Mouse (Mus musculus): ENCODE measurements around the gene Gck.
A peak's percentile ranks its signal among the peaks of the same experiment; 100 is the strongest.
"Not testable (repeated sequence)": the region's sequence is repeated elsewhere in the genome, so short reads cannot be mapped to it uniquely, and the experiment has no call there.

The Gck gene

DNA sequence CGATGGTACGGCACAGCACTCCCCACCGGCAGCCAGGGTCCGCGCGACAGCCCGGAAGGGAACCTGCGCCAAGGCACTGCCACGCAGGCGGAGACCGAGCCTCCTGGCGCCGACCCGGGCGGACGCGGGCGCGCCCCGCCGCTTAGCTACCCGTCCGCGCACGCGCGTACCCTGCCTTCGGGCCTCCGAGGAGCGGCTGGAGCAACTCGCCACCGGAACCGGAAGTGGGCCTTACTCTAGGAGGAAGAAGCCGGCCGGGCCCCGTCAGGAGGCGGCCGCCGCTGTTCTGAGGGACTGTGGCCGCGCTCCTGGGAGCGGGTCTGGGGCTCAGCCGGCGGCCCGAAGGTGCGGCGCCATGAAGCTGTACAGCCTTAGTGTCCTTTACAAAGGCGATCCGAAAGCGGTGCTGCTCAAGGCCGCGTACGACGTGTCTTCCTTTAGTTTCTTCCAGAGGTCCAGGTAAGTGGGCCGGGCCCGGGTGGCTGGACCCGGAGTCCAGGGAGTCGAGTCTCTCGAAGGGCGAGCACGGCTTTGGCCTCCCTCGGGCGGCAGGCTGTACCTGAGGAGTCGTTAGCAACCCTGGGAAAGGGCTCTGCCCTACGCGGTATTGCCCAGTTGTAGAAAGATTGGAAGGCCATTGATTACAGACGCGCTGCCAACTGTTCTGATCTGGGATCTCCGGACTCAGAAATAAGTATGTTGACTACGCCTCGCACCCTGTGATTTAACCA lies 5.8 kb upstream of the Gck start, which contains the start of gene Ykt6:
TSS of gene Ykt6 (plus strand) at position 148 of the 731 bp plus-strand sequence.
- peak; percentile 18 for DNase-seq (ENCODE audit: extremely low read depth, low read depth, low spot score)

DNA sequence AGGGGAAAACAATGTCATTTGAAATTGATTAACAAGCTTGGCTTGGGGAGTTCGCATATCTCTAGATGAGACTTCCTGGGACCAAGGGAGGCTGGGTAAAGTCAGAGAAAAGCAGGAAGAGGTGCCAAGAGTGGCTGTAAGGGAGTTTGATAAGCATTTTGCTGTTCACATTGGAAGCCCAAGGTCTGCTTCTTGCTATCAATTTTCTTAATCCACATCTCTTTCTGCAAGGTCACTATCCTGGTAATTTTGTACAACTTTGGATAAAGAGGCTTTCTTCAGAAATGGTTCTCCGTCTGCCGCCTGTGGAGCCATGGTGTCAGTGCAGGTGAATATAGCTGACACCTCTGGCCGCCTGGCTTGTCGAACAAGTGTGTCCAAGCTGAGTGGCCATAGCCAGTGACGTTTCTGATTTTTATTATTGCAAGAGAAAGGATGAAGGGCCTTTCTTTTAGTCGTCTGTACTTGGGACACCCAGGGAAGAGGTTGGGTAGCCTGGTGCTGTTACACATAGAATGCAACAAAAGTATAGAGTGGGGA lies 5.2 kb upstream of the Gck start:
- no peak for DNase-seq (ENCODE audit: extremely low read depth, low read depth, low spot score)

DNA sequence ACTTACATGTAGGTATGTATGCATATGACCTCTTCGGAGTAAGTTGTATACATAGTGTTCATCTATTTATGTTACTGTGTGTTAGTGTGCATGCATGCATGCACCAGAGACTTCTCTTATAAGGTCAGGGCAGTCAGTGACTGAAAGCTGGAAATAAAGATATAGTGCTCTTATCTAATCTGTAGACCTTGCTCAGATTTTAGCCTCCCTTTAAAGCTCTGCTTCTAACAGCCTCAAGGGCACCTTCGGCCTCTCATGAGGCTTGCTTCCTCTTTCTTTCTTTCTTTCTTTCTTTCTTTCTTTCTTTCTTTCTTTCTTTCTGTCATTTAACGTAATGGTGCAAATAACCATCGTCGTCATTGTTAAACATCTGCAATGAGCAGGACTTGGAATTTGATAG lies 4.6 kb upstream of the Gck start:
- DNase-seq (ENCODE audit: extremely low read depth, low read depth, low spot score) = no peak

DNA sequence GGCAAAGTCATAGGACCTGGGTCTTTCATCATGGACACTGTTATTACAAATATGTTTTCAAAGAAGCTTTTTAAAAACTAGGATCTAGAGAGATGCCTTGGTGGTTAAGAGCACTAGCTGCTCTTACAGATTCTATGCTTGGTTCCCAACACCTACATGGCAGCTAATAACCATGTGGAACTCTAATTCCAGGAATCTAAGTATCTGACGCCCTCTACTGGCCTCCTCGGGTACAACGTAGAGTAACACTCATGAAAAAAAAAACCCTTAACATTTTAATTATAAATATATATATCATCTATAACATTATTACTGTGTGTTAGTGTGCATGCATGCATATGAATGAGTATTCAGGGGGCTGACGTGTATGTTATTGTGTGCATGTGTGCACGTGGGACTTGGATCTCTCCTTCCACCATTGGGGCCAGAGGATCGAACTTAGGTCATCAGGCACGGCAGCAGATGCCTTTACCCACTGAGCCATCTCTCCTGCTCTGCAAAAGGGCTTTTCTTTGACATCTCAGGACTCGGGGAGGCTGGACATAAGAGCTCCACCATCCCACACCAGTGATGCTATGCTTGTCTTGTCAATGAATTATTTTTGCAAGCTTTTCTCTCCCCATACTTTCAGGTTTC lies 3.4 kb upstream of the Gck start:
- DNase-seq (ENCODE audit: extremely low read depth, low read depth, low spot score) = no peak

DNA sequence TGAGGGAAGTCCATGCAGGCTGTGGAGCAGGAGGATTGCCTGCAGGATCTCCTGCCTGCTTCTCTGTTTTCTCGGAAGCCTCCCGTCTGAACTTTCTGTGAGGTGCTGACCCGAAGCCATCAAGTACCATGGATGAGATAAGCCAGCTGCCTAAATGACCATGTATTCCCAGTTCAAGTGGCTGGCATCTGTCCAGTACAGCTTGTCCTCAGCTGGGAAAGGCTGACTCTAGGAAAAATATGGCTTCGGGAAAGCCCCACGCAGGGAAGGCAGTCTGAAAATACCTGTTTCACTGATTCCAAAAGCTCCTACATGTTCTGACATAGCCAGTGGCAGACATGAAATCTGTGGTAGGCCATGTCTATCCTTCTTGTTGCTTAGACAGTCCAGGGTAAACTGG lies 2.6 kb upstream of the Gck start:
- peak; percentile 28 for DNase-seq (ENCODE audit: extremely low read depth, low read depth, low spot score)

DNA sequence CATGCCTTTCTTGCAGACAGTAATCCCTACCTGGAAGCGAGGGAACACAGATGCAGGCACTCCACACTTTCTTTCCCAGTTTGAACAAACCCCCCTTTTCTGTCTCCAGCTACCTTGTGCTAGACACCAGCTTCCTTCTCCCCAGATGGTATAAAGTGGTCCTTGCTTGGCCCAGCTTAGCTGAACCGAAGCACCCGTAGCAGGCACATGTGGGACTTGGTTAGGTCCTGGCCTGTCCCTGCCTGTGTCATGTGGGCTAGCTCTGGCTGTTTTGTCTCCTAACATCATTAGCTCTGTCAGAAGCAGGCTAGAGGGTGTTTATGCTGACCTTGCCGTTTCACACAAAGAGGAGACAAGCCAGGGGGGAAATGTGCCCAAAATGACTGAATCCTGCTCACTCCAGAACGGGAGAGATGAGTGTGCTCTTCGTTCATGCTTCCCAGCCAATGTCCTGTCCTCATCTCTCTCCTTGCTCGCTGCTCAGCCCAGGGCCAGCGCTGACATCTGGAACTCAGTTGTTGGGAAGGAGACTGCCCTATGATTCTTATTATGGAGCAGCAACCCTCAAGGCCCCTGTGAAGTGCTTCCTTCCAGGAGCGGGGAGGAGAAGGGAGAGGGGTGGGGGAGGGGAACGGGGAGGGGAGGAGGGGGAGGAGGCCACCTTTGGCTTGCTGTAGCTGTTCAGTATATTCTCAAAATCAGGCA lies 1.2 kb downstream of the Gck start:
- DNase-seq (ENCODE audit: extremely low read depth, low read depth, low spot score) = no peak

DNA sequence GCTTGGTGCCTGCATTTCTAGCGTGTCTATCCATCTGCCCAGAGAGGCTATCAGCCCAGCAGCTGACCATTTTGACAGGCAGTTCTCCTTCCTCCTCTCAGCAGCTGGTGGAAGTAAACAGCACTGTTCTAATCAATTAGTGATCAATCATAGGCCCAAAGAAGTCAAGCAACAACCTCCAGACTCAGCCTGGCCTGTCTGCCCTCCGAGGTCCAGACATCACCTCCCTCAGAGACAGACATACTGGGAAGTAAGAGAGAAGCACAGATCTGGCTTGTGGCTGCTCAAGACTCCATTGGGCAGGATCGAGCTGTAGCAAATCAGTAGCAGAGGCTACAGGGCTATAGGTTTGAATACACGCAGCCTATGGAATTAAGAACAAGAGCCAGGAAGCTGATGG lies 2.1 kb downstream of the Gck start:
- DNase-seq (ENCODE audit: extremely low read depth, low read depth, low spot score) = no peak

DNA sequence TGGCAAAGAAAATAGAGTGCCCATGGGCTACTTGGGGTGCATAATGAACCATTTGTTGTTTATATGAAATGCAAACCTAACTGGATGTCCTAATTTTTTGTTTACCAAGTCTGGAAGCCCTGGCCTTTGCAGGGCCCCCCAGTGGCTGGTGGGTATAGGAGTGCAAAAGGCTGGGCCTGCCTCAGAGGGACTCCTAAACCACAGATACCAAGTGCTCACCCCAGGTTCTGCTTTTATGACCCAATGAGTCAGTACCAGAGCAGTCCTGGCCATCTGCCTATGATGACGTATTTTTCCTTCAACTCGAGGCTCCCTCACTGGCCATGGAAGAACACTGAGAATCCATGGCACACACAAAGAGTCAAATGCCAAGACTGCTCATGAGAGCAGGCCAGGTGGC lies 4.8 kb downstream of the Gck start:
- no peak for DNase-seq (ENCODE audit: extremely low read depth, low read depth, low spot score)

DNA sequence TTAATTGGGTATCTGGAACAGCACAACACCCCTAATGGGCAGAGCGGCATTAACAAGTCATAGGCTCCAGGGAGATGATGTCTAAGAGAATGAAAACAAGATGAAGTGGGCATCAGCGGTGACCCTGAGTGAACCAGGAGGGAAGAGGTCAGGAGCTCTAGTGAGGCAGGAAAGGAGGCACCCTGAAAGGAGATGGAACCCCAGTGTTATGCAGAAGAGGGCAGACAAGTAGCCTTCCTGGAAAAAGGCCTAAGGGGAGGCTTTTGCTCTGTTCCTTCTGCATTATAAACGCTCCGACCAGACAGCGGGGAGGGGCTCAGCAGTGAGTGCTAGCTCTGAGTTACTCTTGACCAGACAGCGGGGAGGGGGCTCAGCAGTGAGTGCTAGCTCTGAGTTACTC lies 6.9 kb downstream of the Gck start:
- no peak for DNase-seq (ENCODE audit: extremely low read depth, low read depth, low spot score)

DNA sequence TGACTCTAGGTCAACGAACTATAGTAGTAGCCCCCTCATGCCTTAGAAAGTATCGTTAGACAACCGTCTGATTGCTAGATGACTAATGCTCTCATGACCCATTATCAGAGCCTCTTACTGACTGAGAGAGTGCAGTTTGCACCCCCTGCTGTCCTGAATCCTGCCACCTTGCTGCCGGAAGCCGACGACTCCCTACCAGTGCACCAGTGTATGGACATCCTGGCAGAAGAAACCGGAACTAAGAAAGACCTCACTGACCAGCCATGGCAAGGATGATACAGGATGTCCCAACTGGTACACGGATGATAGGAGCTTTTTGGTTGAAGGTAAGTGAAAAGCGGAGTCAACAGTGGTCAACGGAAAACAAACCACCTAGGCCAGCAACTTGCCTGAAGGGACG lies 15.3 kb downstream of the Gck start:
- not testable (repeated sequence) for DNase-seq (ENCODE audit: extremely low read depth, low read depth, low spot score)

DNA sequence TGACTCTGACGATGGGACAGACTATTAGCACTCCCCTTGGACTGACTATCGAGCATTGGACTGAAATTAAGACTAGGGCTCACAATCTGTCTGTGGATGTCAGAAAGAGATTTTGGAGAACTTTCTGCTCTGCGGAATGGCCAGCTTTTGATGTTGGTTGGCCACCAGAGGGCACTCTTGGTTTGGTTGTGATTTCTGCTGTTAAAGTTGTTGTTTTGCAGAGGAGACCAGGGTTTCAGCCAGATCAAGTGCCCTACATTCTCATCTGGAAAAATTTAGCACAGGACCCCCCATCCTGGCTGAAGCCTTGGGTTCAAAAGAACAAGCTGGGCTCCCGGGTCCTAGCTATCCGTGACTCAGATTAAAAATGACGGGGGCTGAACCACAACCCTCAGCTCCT lies 17.9 kb downstream of the Gck start:
- DNase-seq (ENCODE audit: extremely low read depth, low read depth, low spot score) = not testable (repeated sequence)

DNA sequence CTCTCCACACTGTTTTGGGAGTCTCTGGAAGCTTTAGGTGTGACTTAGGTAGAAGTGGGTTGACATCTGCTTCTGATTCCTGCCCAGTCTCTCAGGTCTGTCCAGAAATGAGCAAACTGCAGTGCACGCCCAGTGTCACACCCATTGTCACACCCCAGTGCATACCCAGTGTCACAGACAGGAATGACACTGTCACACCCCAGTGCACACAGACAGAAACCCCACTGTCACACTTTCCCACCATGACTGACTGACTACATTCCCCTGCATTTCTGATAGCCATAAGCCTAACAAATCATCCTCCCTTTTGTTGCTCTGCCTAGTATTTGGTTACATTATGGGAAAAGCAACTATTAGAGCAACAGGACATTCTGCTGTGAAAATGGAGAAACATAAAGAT lies 19.3 kb downstream of the Gck start:
- no peak for DNase-seq (ENCODE audit: extremely low read depth, low read depth, low spot score)

DNA sequence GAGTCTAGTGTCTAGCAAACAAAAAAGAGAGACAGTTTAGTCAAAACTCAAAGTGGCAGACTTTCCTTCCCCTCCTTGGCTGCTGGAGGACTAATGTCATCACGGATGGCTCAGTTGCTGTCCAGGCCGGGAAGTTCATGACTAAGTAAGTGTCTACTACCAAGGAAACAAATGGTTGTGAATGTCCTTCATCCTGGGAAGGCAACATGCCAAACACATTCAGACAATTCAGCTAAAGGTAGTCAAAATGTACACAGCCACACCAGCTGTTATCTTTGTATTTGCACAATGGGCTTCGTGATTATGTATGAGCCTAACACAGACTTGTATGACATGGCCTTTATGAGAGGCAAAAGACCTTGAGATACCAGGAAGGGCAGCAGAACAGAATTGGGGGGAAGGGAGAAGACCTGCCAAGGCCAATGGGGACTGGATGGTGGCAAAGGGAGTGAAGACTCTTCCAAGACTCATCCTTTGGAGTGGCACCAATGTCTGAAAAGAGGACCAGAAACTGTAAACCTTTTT lies 23.1 kb downstream of the Gck start:
- no peak for DNase-seq (ENCODE audit: extremely low read depth, low read depth, low spot score)

DNA sequence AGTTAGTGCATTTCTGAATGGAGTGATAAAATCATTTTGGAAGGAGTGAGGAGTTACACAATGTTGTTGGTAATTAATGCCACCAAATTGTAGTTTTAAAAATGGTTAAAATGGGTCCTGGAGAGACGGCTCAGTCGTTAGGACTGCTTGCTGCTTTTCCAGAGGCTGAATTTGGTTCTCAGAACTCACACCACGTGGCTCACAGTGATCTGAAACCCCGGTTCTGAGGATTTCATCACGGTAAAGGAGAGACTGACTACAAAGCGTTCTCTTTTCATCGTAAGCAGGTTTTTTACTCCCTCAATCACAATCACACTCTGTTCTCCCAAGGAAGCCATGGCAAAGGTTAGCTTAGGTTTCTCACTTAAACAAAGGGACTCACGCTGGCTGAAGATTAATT lies 25.2 kb downstream of the Gck start:
- DNase-seq (ENCODE audit: extremely low read depth, low read depth, low spot score) = no peak

DNA sequence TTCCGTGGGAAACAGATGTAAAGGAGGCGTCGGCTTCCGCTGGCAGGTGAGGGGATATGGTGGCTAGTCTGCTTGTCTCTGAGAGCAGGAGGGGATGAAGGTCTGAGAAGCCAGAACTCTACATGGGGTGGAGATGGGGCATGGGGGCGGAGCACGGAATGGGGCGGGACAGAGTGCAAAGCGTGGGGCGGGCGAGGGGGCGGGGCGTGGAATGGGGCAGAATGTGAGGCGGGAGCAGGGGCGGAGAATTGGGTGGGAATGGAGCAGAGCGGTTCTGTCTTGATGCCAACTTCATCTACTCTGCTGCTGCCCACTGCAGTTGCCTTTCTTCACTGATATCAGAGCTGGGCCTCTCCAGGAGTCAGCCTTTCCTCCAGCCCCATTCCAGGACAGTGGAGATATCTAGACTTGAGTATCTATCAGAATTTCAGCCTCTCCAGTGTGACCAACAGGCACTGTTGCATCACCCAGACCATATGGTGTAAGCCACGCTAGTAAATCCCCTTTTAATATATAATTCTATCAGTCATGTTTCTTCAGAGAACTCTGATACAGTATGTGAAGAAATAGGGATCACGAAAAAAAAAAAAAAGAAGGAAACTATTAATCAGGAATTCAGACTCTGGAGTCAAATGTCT lies 29.4 kb downstream of the Gck start:
- DNase-seq (ENCODE audit: extremely low read depth, low read depth, low spot score) = no peak

DNA sequence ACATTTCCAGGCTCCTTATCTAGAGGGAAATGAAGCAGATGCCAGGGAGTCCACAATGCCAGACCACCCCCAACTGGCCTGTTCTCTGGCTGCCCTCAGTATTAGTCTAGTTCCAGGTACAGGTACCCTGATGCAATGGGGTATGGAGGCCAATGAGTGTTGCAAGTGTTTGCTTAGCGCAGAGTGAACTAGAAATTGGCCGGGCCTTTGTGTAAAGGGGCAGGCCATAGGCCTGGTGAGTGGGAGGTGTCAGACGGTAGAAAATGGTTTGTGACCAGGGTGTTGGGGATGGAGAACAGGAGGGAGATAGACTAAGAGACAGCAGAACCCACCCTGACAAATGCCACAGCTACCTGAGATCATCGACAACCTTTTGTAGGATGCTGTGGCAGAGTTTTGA lies 30.3 kb downstream of the Gck start:
- peak; percentile 57 for DNase-seq (ENCODE audit: extremely low read depth, low read depth, low spot score)

DNA sequence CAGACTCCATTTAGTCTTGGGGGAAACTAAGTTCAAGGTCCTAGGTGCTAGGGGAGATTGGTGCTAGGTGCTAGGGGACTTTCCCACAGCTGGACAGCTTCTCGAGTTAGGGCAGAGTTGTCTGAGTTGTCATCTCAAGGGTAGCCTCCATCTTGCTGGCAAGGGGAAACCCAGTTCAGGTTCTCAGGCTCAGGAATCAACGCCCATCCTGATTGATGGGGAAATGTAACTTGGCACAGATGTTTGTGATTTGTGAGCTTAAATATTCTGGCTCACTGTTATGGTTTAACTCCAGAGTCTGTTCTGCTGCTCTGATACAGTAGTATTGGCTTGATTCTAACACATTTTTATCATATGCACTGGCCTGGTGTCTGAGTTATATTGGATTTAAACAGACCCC lies 31.8 kb downstream of the Gck start:
- DNase-seq (ENCODE audit: extremely low read depth, low read depth, low spot score) = no peak

DNA sequence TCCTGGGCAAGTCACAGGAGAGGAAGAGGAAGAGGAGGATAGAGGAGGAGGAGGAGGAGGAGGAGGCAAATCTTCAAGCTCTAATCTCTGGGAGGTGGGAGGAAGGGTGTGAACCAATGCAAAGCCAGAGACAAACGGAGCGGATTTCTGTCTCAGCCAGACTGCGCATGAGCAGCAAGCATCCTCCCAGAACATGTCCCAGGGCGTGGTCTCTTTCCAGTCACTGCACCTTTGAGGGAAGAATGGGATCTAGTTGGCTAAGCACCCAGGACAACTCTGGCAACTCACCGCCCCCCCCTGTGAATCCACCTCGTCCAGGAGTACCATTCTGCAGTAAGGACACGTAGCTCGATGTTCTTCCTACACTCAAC lies 33.7 kb downstream of the Gck start:
- no peak for DNase-seq (ENCODE audit: extremely low read depth, low read depth, low spot score)

DNA sequence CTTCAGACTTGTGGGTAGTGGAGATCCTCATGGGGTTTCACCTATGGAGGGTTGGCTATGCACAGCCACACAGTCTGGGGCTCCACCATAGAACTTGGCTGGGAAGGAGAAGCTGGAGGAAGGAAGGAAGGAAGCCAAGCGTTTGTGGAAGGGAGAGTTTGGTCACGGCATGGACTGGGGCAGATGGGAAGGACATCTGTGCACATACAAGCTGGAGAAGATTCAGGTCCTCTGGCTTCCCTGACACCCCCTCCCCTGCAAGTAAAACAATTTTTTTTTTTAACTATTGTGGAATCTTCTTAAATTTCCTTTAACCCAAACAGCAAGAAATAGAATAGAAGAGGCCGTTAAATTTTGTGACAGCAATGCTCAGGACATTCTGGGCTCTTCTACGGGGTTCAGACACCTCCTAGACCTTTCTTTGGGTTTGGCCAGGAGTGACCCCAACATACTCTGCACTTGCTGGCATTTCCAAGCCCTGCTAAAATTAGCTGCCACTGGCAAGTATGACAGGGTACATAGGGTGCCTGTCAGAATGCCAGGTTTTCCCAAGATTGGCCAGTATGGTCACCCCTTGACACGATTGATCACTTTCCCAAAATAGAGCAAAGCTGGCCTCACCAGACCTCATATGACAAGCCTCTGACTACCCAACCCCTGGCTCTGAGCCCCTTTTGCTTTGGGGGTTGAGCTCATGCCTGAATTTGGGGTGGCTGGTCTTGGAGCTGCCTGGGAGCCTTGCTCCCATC lies 34.3 kb downstream of the Gck start:
- DNase-seq (ENCODE audit: extremely low read depth, low read depth, low spot score) = no peak

DNA sequence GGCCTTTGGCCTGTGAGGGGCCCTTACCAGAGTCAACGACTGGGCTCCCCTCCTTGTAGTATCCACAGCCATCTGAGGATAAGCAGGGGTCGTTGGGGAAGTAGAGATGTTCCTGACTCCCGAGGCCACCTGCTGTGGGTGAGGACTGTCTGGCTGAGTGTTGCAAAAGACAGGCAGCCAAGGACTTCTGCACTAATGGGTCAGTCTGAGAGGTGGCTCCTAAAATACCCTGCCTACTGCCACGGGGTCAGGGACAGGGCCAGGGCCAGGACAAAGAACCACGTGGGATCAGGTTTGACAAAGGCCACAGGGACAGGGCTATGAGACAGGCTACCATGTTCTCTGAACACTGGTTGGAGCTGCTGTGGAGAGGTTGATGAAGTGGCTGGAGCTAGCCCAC lies 34.9 kb downstream of the Gck start:
- no peak for DNase-seq (ENCODE audit: extremely low read depth, low read depth, low spot score)

DNA sequence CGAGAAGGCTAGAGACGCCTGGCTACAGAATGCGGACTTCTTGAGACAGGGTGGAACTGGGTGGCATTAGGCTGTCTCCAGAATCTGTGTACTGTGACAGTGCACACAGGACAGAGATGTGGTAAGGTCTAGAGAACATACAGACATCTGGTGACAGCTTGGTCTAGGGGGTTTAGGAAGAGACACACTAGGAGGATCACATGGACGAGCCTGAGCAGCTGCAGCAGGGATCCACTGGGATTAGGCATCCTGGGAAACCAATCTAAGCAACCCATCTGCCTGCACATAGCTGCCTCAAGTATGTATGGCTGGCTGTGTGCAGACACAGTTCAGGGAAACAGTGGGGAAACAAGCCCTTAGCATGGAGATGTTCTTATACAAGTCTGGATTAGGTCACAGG lies 35.9 kb downstream of the Gck start:
- no peak for DNase-seq (ENCODE audit: extremely low read depth, low read depth, low spot score)
